Mouse (Mus musculus) embryonic facial prominence, embryonic 15.5 days (tissue): Measurements from ENCODE around the gene Cdkal1. TPM values are rescaled to one million over a fixed set of nuclear protein-coding genes. Genes with fewer than 3 reads are reported as not detected.

Experiments
- ATAC-seq: fragments of 200-750 bp; cut with Nextera tagmentation; 2 replicates; pipeline ENCODE4 v1.8.0; 2017; ENCODE audit warnings: low read depth, moderate TSS enrichment; ENCODE audit not compliant: insufficient number of reproducible peaks, low FRiP score, low TSS enrichment
- H3K27ac ChIP-seq: fragments of 300-500 bp; sonication (generic); replicated peaks from 2 replicates; pipeline ENCODE4 v1.5.1; 2015; ENCODE audit warnings: mild to moderate bottlenecking, inconsistent platforms
- H3K27me3 ChIP-seq: fragments of 300-500 bp; sonication (generic); 2 replicates; pipeline ENCODE4 v1.6.1; 2015; ENCODE audit warnings: inconsistent platforms
- H3K36me3 ChIP-seq: fragments of 300-500 bp; sonication (generic); 2 replicates; pipeline ENCODE4 v1.6.1; 2015; ENCODE audit warnings: mild to moderate bottlenecking, inconsistent platforms
- H3K4me1 ChIP-seq: fragments of 300-500 bp; sonication (generic); 2 replicates; pipeline ENCODE4 v1.6.1; 2015; ENCODE audit warnings: inconsistent platforms
- H3K4me2 ChIP-seq: fragments of 300-500 bp; sonication (generic); replicated peaks from 2 replicates; pipeline ENCODE4 v1.6.1; 2015; ENCODE audit warnings: mild to moderate bottlenecking, inconsistent platforms
- H3K4me3 ChIP-seq: fragments of 300-500 bp; sonication (generic); replicated peaks from 2 replicates; pipeline ENCODE4 v1.5.1; 2015; ENCODE audit warnings: mild to moderate bottlenecking, inconsistent platforms
- H3K9ac ChIP-seq: fragments of 300-500 bp; sonication (generic); 2 replicates; pipeline ENCODE4 v1.6.1; 2015; ENCODE audit warnings: inconsistent platforms
- H3K9me3 ChIP-seq: fragments of 300-500 bp; sonication (generic); replicated peaks from 2 replicates; pipeline ENCODE4 v1.6.1; 2016; ENCODE audit warnings: inconsistent platforms
- WGBS: fragments of 180-500 bp; shearing (Covaris S2); methylation state at CpG from one replicate; pipeline ENCODE4 v1.1.7; 2015; 5-methylcytosine and 5-hydroxymethylcytosine counted together
- polyA plus RNA-seq: library from polyadenylated mRNA; unstranded; fragments of >200 nt; fragmentation: Nextera tagmentation; extraction: Ambion mirVana; gene quantifications from 2 replicates; pipeline ENCODE4 v1.2.1, GENCODE M21; 2015

The Cdkal1 gene
- polyA plus RNA-seq, 1 experiment from 2014 or later: 31.2 TPM

DNA sequence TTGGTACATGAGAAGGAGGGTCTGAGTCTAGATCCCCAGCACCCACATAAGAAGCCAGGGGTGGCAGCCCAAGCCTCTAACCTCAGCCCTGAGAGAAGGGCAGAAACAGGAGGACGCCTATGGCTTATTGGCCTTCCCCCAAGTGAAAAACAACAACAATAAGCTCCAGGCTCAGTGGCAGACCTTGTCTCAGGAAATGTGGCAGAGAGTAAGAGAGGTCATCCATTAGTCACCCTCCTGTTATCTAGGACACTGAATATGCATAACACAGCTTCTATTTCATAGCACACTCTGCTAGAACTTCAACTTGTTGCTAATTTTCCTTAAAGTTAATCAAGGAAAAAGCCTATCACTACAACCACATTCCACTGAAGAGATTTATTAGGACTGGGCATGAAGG lies 154.1 kb downstream of the Cdkal1 start:
- H3K27me3 ChIP-seq: no peaks in the 10 kb centered on the region
- WGBS: 50% methylated on average over 1 of the region's 1 CpGs
- H3K4me3 ChIP-seq: no peak overlapping the region
- no peak overlapping the region for H3K4me2 ChIP-seq
- H3K27ac ChIP-seq: no peak overlapping the region
- no peaks in the 10 kb centered on the region for H3K4me1 ChIP-seq
- no peak for ATAC-seq
- no peak overlapping the region for H3K9ac ChIP-seq
- no peaks in the 10 kb centered on the region for H3K9me3 ChIP-seq
- H3K36me3 ChIP-seq: no peaks in the 10 kb centered on the region

GRCm38 (mm10) chr13:29699896-29700295 lies 155.6 kb downstream of the Cdkal1 start:
- H3K36me3 ChIP-seq: no peaks in the 10 kb centered on the region
- H3K9ac ChIP-seq: no peak overlapping the region
- H3K9me3 ChIP-seq: no peaks in the 10 kb centered on the region
- H3K27ac ChIP-seq: no peak overlapping the region
- WGBS: 91% methylated on average over 5 of the region's 5 CpGs
- H3K27me3 ChIP-seq: no peaks in the 10 kb centered on the region
- H3K4me1 ChIP-seq: no peaks in the 10 kb centered on the region
- no peak for ATAC-seq
- no peak overlapping the region for H3K4me2 ChIP-seq
- H3K4me3 ChIP-seq: no peak overlapping the region

- H3K27ac ChIP-seq: no peak overlapping the region
- H3K4me3 ChIP-seq: no peak overlapping the region
- ATAC-seq: no peak
- WGBS: 62% methylated on average over 5 of the region's 5 CpGs
- H3K36me3 ChIP-seq: no peaks in the 10 kb centered on the region
- no peaks in the 10 kb centered on the region for H3K4me1 ChIP-seq
- H3K9ac ChIP-seq: no peak overlapping the region
- no peak overlapping the region for H3K4me2 ChIP-seq
- H3K9me3 ChIP-seq: no peaks in the 10 kb centered on the region
- H3K27me3 ChIP-seq: no peaks in the 10 kb centered on the region
Measured at GRCm38 (mm10) chr13:29698307-29698985, 157.0 kb downstream of the Cdkal1 start.

DNA sequence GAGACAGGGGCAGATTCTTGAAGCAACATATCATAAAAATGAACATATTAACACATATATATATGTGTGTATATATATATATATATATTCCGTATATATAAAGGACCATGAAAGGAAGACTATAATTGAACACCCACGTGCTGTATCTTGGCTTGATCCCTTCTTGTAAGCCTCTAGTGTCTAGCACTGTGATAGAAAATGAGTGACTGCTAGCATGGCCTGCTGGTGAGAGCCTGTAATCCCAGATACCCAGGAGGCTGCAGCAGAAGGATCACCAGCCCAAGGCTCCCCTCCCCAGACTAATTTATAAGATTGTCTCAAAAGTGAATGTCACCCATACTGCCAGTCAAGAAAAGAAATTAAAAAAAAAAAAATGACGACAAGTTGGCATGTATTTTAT lies 158.2 kb downstream of the Cdkal1 start:
- Histone ChIP-seq H3K9me3 (no peaks in the 10 kb centered on the region), H3K36me3 (no peaks in the 10 kb centered on the region), H3K4me1 (no peaks in the 10 kb centered on the region), H3K4me3 (no peak overlapping the region), H3K9ac (no peak overlapping the region), H3K4me2 (no peak overlapping the region), H3K27ac (no peak overlapping the region), H3K27me3 (no peaks in the 10 kb centered on the region)
- 84% methylated on average over 3 of the region's 3 CpGs for WGBS
- no peak for ATAC-seq

GRCm38 (mm10) chr13:29690734-29691133 lies 164.7 kb downstream of the Cdkal1 start:
- Histone ChIP-seq H3K9me3 (no peaks in the 10 kb centered on the region), H3K4me2 (no peak overlapping the region), H3K4me1 (no peaks in the 10 kb centered on the region), H3K4me3 (no peak overlapping the region), H3K27ac (no peak overlapping the region), H3K27me3 (no peaks in the 10 kb centered on the region), H3K9ac (no peak overlapping the region), H3K36me3 (no peaks in the 10 kb centered on the region)
- 87% methylated on average over 7 of the region's 7 CpGs for WGBS
- ATAC-seq: no peak

DNA sequence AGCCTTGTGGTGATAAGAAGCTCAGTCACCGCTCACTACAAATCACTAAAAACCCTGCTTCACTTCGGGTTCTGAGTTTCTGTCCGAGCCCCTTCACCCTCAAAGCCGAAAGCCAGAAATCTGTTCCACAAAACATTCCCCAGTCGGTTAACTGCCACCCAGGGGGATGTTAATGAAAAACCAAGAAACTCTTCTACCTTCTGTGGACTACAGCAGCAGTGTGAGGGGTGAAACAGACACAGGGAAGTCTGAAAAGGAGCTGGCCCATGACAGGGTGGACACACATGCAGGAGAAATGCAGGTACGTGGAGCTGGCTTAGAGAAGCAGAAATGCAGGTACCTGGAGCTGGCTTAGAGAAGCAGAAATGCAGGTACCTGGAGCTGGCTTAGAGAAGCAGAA lies 166.6 kb downstream of the Cdkal1 start:
- H3K27ac ChIP-seq: no peak overlapping the region
- no peak overlapping the region for H3K9ac ChIP-seq
- no peaks in the 10 kb centered on the region for H3K27me3 ChIP-seq
- 87% methylated on average over 6 of the region's 6 CpGs for WGBS
- H3K36me3 ChIP-seq: no peaks in the 10 kb centered on the region
- no peaks in the 10 kb centered on the region for H3K9me3 ChIP-seq
- H3K4me3 ChIP-seq: no peak overlapping the region
- H3K4me2 ChIP-seq: no peak overlapping the region
- no peaks in the 10 kb centered on the region for H3K4me1 ChIP-seq
- no peak for ATAC-seq

GRCm38 (mm10) chr13:29687872-29688271 lies 167.6 kb downstream of the Cdkal1 start:
- ATAC-seq: no peak
- no peak overlapping the region for H3K4me2 ChIP-seq
- WGBS: 84% methylated on average over 7 of the region's 7 CpGs
- H3K36me3 ChIP-seq: no peaks in the 10 kb centered on the region
- H3K27me3 ChIP-seq: no peaks in the 10 kb centered on the region
- no peaks in the 10 kb centered on the region for H3K4me1 ChIP-seq
- no peak overlapping the region for H3K27ac ChIP-seq
- H3K4me3 ChIP-seq: no peak overlapping the region
- H3K9me3 ChIP-seq: no peaks in the 10 kb centered on the region
- H3K9ac ChIP-seq: no peak overlapping the region

DNA sequence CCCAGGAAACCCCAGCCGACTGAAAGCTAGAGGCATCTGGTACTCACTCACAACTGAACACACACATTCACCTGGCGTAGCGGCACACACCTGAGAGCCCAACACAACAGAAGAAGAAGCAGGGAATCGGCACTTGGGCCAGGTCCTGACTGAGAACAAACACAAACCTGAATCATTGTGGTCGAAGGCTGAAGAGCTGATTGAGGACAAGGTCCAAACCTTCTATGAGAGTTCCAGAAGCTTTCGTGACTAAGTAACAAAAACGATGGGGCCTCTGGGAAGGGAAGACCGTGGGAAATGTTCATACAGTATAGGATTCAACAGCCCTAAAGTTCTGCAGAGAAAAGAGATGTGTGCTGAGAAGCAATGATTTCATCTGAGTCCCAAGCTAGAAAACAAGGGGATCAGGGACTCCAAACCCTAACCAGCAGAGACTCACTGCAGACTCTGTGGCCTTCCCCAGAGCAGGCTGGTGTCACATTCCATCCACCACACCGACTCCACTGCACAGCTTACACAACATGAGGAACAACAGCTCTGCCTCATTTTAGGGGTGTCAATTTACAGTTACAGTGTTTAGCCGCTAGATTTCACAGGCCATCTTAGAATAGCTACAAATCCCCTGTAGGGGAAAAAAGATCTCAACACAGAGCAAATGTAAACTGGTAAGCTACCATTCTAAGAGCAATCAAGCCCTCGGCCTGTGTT lies 175.8 kb downstream of the Cdkal1 start:
- Histone ChIP-seq H3K27ac (no peak overlapping the region), H3K9me3 (no peaks in the 10 kb centered on the region), H3K4me1 (no peaks in the 10 kb centered on the region), H3K9ac (no peak overlapping the region), H3K4me3 (no peak overlapping the region), H3K4me2 (no peak overlapping the region), H3K27me3 (no peaks in the 10 kb centered on the region), H3K36me3 (no peaks in the 10 kb centered on the region)
- peak; percentile 63; the same call in 1 of the 2 replicates for ATAC-seq
- WGBS: 68% methylated on average over 11 of the region's 11 CpGs

- no peak overlapping the region for H3K9ac ChIP-seq
- WGBS: 91% methylated on average over 4 of the region's 4 CpGs
Measured at GRCm38 (mm10) chr13:29677559-29677958, 177.9 kb downstream of the Cdkal1 start.

GRCm38 (mm10) chr13:29670626-29671025 lies 184.8 kb downstream of the Cdkal1 start:
- ATAC-seq: 0 out of 2 replicates have a peak, but pooled peaks have one; percentile 34
- no peaks in the 10 kb centered on the region for H3K4me1 ChIP-seq

More at GRCm38 (mm10) chr13:29677559-29677958, 177.9 kb downstream of the Cdkal1 start:
- Histone ChIP-seq H3K4me1 (no peaks in the 10 kb centered on the region), H3K27me3 (no peaks in the 10 kb centered on the region), H3K36me3 (no peaks in the 10 kb centered on the region), H3K4me2 (no peak overlapping the region), H3K27ac (no peak overlapping the region), H3K4me3 (no peak overlapping the region), H3K9me3 (no peaks in the 10 kb centered on the region)
- no peak for ATAC-seq

GRCm38 (mm10) chr13:29663908-29664307 lies 191.6 kb downstream of the Cdkal1 start:
- Histone ChIP-seq H3K9ac (no peak overlapping the region), H3K27ac (no peak overlapping the region), H3K36me3 (no peaks in the 10 kb centered on the region), H3K4me2 (no peak overlapping the region), H3K9me3 (no peaks in the 10 kb centered on the region), H3K4me3 (no peak overlapping the region), H3K27me3 (no peaks in the 10 kb centered on the region), H3K4me1 (no peaks in the 10 kb centered on the region)
- 77% methylated on average over 3 of the region's 3 CpGs for WGBS
- ATAC-seq: no peak

More at GRCm38 (mm10) chr13:29670626-29671025, 184.8 kb downstream of the Cdkal1 start:
- H3K4me2 ChIP-seq: no peak overlapping the region
- H3K27me3 ChIP-seq: no peaks in the 10 kb centered on the region
- no peak overlapping the region for H3K4me3 ChIP-seq
- 0 out of 2 replicates have a peak overlapping the region, but pooled peaks have one; percentile 11 for H3K27ac ChIP-seq
- H3K36me3 ChIP-seq: no peaks in the 10 kb centered on the region
- 29% methylated on average over 3 of the region's 3 CpGs for WGBS
- H3K9ac ChIP-seq: no peak overlapping the region
- H3K9me3 ChIP-seq: no peaks in the 10 kb centered on the region
